Mouse (Mus musculus): ENCODE data around the gene Fgfr2. TPM values are rescaled to one million over a fixed set of nuclear protein-coding genes. Genes with fewer than 3 reads are reported as not detected.

The Fgfr2 gene
- polyA plus RNA-seq, 1 experiment from 2014 or later = 46.6 TPM

Other genes starting within 250 kb of the Fgfr2 start
- gene Zranb1, start 192.2 kb downstream of the Fgfr2 start, polyA plus RNA-seq (2014; fragmentation: Illumina TruSeq; extraction: RNeasy Lipid Tissue Mini Kit (QIAGEN cat#74804); ENCODE audit: low read depth, low replicate concordance) = 18.6 TPM
- gene Ctbp2, start 1.0 kb upstream of the Fgfr2 start, polyA plus RNA-seq (2014; fragmentation: Illumina TruSeq; extraction: RNeasy Lipid Tissue Mini Kit (QIAGEN cat#74804); ENCODE audit: low read depth, low replicate concordance) = 36.7 TPM

Data from adipose tissue, adult 10 weeks (tissue).